Mouse (Mus musculus) cerebellum, adult 8-10 months (tissue): Measurements from ENCODE around the gene Nucks1.

ENCODE experiments used
- DNase-seq: peaks from one replicate; pipeline ENCODE4 v3.0.0; 2022

Nucks1 gene

GRCm38 (mm10) chr1:131922100-131922499, 11.8 kb downstream of the Nucks1 start:
- DNase-seq: no peak

- DNase-seq: no peak
Measured at GRCm38 (mm10) chr1:131933471-131933870, 23.1 kb downstream of the Nucks1 start.

DNA sequence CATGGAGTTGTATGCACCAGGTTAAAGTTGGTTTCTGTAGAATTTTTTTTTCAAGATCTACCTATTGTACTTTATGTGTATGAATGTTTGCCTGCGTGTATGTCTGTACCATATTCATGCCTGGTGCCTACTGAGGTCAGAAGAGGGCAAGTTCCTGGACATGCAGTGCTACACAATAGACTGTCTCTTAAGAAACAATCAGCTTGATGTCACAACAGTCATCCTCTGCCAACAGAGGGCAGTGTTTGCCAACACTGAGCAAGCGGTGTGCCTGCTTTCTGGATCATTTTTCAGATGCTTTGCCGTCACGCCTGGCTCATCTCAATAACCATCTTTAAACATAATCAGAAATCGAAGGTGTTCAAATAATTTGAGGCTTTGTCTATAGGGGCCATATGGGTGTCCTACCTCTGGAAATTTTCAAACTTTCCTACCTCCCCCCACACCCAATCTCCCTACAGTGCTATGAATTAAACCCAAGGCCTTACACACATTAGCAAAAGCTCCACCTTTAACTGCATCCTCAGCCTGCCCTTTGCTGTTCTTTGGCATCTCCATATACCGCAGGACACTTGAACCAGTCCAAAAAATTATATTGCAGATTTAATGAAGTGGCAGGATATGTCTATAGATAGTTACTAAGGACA, 27.4 kb downstream of the Nucks1 start:
- peak; percentile 62 for DNase-seq

DNA sequence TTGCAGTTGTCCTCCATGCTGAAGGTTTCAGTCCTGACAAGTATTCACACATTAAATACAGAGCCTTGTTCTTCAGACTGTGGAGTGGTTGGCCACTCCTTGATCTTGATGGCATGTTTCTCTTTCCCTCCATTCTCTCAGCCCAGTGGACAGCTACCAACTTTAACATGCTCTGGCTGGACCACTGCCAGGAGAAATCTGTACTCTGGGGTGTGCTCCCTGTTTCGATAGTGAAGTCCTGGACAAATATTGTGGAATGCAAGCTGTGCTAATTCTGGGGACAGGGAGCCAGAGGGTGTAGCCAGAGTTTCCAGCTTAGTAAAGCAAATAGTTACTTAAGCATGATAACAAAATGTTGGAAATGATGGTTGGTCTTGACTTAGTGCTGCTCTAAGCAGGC, 28.5 kb downstream of the Nucks1 start:
- no peak for DNase-seq

DNA sequence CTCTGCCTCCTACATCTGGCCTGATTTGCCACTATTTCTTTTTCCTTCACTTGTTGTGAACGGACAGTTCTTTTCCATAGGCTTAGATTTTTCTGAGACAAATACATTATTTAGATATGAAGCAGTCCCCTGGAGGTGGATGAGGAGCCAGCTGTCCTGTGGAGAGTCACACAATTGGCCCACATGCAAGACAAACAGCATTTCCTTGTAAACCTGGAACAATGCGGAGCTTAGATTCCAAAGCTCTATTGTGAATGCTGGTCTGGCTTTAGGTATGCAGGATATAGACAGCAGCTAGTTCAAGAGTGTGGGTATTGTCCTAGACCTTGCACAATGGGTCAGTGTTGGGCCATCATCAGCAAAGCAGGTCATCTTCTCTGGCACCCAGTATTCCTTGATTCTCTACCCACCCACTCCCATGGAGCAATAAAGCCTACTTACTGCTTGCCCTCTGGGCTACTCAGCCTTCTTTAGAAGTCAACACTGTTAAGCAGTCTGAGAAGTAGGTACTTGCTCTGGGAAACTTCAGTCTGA, 30.4 kb downstream of the Nucks1 start:
- DNase-seq: no peak

GRCm38 (mm10) chr1:131941501-131941900, 31.2 kb downstream of the Nucks1 start:
- DNase-seq: no peak

DNA sequence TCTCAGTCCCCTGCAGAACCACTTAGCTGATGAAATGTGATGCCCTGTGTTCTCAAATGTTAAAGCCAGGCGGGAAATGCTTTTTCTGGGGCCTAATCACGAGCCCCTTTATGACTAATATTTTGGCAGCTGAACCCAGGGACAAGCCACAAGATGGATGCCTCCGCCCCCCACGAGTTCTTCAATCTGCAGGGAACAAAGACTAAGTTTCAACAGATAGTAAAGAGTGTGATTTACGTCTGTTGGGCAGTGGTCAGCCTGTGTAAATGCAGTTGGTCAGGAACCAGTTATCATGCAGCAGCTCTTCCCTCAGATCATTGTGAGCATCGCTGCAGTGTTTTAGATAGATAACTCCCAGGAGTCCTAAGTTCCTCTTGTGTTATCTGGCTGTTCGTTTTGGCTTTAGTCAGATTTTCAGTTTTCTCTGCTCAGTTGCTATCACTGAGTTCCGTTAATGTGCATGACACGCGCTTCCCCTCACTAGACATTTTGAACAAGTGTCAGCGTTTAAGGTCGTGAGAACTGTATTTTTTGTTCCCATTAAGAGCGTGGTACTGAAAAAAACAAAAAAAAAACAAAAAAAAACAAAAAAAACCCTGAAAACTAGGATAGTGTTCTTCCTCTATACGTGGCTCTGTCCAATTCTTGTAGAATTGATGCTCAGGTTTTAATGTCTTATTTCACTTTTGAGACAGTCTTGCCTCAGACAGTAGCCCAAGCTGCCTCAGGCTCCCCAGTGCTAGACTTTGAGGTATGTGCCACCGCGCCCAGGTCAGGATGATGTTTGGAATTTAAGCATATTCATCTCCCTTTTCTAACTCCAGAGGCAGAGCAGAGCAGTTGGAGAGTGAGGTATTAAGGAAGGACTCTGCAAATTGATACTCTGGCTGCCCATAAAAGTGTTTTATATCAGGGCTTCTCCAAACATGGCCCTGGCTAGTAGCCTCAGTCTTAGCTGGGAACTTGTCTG, 32.6 kb downstream of the Nucks1 start:
- no peak for DNase-seq

- no peak for DNase-seq
Measured at GRCm38 (mm10) chr1:131945674-131946440, 35.5 kb downstream of the Nucks1 start.

DNA sequence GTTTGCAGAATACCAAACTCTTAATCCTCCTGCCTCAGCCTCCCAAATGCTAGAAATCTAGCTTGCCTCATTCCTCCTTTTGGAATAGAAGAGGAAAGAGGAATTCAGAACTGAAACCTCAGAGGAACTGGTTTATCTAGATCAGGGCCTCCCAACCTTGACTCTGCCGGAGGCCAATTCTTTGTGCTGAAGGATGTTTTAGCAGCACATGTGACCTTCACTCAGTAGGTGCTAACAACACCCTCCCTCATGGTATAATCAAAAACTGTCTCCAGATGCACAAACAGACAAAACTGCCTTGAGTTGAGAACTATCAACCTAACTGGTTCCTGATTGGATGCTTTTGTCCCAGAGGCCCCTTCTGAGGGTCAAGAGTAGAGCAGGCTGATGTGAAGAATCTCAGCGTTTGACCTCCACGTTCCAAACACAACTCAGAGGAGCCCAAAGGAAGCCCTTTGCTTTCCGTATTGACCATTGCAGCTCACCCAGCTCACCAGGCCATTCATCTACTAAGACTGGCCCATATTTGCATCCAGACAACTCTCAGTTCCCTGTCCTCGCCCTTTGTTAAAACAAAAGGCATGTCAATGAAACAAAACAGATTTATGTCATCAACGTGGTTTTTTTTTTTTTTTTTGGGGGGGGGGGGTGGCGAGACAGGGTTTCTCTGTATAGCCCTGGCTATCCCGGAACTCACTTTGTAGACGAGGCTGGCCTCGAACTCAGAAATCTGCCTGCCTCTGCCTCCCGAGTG, 36.3 kb downstream of the Nucks1 start:
- no peak for DNase-seq

- DNase-seq: no peak
Measured at GRCm38 (mm10) chr1:131947997-131948525, 37.7 kb downstream of the Nucks1 start.

- DNase-seq: no peak
Measured at GRCm38 (mm10) chr1:131954242-131954865, 44.0 kb downstream of the Nucks1 start.

GRCm38 (mm10) chr1:131955131-131955757, 44.9 kb downstream of the Nucks1 start:
- DNase-seq: no peak

GRCm38 (mm10) chr1:131957416-131957815, 47.1 kb downstream of the Nucks1 start:
- no peak for DNase-seq

DNA sequence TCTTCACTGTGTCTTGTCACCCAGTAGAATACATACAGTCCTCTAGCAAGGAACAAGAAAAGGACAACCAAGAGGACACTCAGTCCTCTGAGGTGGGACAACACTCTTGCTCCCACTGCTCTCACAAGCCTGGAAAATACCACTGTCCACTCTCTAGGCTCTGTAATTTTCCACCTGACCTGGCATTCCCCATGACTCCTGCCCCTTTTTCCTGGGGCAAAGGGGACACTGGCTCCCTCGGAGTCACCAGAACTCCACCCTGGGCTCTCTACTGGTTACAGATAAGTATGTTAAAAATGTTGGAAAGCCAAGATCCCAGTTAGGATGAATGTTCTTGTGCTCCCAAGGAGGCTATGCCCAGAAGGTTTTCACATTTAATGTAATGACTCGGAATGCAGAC, 50.7 kb downstream of the Nucks1 start:
- no peak for DNase-seq

DNA sequence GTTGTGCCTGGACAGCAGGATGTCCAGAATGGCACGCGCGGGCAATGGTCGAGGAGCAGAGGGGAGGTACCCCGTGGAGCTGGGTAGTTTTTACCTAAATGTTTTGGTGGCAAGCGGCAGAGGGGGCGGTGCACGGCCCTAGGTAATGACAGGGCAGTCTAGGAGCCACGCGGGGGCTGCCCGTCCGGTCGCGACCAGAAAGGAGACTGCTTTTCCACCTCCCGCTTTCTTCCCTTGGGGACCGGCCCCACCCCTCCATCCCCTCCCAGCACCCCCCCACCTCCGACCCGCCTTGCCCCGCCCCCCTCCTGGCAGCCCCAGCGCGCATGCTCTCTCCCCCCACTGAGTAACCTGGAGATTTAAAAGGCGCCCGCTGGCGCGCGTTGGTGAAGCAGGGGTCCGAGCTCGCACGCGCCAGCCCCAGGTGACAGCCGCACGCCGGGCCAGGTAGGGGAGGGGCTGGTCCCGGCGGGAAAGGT, 52.3 kb downstream of the Nucks1 start, which contains the start of gene Slc45a3:
TSS of gene Slc45a3 (plus strand) at position 362 of the 479 bp plus-strand sequence.
- DNase-seq: no peak

GRCm38 (mm10) chr1:131963085-131963951, 53.0 kb downstream of the Nucks1 start:
- no peak for DNase-seq

GRCm38 (mm10) chr1:131964100-131964499, 53.8 kb downstream of the Nucks1 start:
- DNase-seq: no peak

DNA sequence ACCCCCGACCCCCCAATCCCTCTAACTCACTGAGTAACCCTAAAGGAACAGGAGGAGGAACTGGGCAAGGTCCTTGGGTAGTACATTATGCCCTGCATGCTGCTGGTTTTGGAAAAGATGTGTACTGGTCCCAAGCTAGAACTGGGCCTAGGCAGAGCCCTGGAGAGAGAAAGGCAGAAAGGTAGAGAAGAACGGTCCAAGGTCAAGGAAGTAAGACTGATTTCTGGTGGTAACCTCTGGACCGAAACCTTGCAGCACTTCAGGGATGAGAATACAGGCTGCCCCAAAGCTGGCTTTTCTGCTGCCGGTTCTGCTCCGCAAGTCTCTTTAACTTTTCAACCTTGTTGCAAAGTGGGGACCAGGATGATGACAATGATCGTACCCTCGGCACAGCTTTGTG, 54.2 kb downstream of the Nucks1 start:
- DNase-seq: no peak

DNA sequence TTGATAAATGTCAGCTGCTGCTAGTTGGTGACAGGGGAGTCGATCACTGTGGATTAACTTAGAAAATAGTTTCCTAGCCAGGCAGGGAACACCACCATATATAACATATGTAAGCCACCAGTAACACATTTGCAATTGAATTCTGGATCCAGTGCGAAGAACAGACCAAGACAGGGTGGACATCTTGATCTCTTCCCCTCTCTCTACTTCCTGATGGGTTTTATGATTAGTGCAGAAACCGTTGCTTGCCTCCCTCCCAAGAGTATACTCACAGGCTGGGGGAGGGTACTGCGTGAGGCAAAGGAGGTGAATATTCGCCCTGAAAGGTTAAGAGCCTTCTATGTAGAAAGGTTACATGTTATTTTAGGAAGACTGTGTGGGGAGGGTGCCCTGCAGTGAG, 55.5 kb downstream of the Nucks1 start:
- DNase-seq: no peak

GRCm38 (mm10) chr1:131967336-131967735, 57.0 kb downstream of the Nucks1 start:
- no peak for DNase-seq
